Mouse (Mus musculus) spleen, adult 2 months (tissue): ENCODE results near the gene Parp3. TPM values are rescaled to one million over a fixed set of nuclear protein-coding genes. Genes with fewer than 3 reads are reported as not detected.
A peak's percentile ranks its signal among the peaks of the same experiment; 100 is the strongest.

Experiments
- DNase-seq, 2 experiments: peaks; one replicate each; pipeline versions ENCODE4 v3.0.0 to v3.0.0-alpha.2; 2012 to 2021; ENCODE audit warnings: low spot score in 2 of 2, low read depth in 1 of 2
- H3K27ac ChIP-seq: fragments of 200-500 bp; 2 replicates; pipeline ENCODE4 v1.5.1; 2012; ENCODE audit warnings: low read length, inconsistent platforms; ENCODE audit not compliant: insufficient read depth
- H3K27me3 ChIP-seq: fragments of 200-500 bp; 2 replicates; pipeline ENCODE4 v1.6.1; 2012; ENCODE audit warnings: mild to moderate bottlenecking, moderate library complexity, low read length, inconsistent platforms; ENCODE audit not compliant: control insufficient read depth, insufficient read depth
- H3K36me3 ChIP-seq: fragments of 200-500 bp; 2 replicates; pipeline ENCODE4 v1.6.1; 2012; ENCODE audit warnings: mild to moderate bottlenecking, low read length, inconsistent platforms; ENCODE audit not compliant: control insufficient read depth, insufficient read depth
- H3K4me1 ChIP-seq: fragments of 200-500 bp; 2 replicates; pipeline ENCODE4 v1.6.1; 2011; ENCODE audit warnings: inconsistent platforms; ENCODE audit not compliant: control insufficient read depth, insufficient read depth, insufficient read length
- H3K4me3 ChIP-seq: fragments of 200-500 bp; 2 replicates; pipeline ENCODE4 v1.5.1; 2011; ENCODE audit warnings: mild to moderate bottlenecking, inconsistent platforms; ENCODE audit not compliant: insufficient read depth, insufficient read length; ENCODE audit errors: extremely low read depth
- CTCF ChIP-seq: fragments of 200-500 bp; IDR thresholded peaks from 2 replicates; pipeline ENCODE4 v1.5.1; 2011; ENCODE audit warnings: mild to moderate bottlenecking, inconsistent platforms; ENCODE audit not compliant: insufficient read depth, insufficient read length, insufficient replicate concordance; ENCODE audit errors: extremely low read depth
- POLR2A ChIP-seq: fragments of 200-500 bp; IDR thresholded peaks from 2 replicates; pipeline ENCODE4 v1.6.1; 2011; ENCODE audit warnings: low read depth, low read length, inconsistent platforms
- WGBS: fragments of 180-500 bp; shearing (Covaris S2); methylation state at CpG from one replicate; pipeline ENCODE4 v1.1.7; 2018; 5-methylcytosine and 5-hydroxymethylcytosine counted together
- polyA plus RNA-seq: library from polyadenylated mRNA; depleted of rRNA; stranded (reverse); fragments of >200 nt; gene quantifications from 2 replicates; pipeline ENCODE4 v1.2.3, GENCODE M21; 2012; rRNA removed

Parp3 gene
- polyA plus RNA-seq, result 43.3 and 57.9 TPM in 2 replicates

DNA sequence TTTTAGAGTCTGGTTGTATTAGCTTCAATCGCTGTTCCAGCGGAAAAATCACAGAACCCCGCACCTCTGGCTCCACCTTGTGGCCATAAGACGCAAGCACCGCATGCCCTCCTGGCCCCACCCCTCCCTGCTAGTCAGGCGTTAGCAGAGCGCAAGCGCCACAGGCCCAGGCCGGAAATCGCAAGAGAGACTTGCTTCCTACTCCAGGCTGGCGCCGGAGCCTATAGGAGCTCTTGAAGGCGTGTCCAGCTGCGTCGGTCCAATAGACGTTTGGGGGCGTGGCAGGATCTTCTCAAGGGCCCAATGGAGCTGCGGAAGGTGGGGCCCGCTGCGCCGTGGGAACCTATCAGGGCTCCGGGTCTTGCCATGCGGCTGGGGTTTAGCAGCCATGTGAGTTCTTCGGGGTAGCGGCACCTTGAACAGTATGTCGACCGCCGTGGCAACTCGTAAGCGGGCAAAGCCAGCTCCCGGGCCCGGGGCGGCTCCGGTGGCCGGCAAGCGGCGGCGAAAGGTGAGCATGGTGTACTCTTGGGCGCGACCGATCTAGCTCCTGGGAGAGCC is at the start of gene Parp3:
Parp3 (minus strand) TSS at position 26 of the 561 bp plus-strand sequence.
- Histone ChIP-seq H3K4me1 (peaks cover 15% of the 10 kb centered on the region; the same call in 1 of the 2 replicates), H3K4me3 (peak within 1 kb of the TSS; percentile 65), H3K36me3 (peaks cover 6% of the 10 kb centered on the region; the same call in 1 of the 2 replicates), H3K27ac (peak within 1 kb of the TSS; percentile 76), H3K27me3 (no peaks in the 10 kb centered on the region)
- peak; percentile 98 to 99 for DNase-seq
- WGBS, result under 1% methylated on average over 41 of the region's 41 CpGs
- TF ChIP-seq CTCF (peak; percentile 97), POLR2A (peak; percentile 23; the same call in 1 of the 2 replicates)

DNA sequence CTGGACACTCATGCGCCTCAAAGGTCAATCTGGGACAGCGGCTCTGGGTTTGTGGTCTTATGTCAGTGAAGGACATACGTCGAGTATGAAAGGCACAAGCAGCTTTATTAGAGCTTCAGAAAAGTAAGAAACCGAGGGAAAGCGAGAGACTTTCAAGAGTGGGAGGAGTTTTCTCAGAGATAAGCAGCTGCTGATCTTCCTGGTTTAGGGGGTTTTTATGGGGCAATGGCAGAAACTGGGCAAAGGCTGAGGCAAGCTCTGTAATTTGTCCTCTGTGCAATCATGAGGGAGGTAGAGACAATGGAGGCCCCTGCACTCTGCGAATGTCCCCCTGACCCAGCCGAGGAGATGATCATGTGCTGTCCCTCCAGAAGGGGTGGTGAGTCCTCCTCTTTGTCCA is 43.2 kb upstream of the Parp3 start:
- H3K4me3 ChIP-seq, result no peak overlapping the region
- no peak for DNase-seq
- H3K27me3 ChIP-seq, result no peaks in the 10 kb centered on the region
- 69% methylated on average over 8 of the region's 8 CpGs for WGBS
- H3K4me1 ChIP-seq, result no peaks in the 10 kb centered on the region
- TF ChIP-seq CTCF (no peak), POLR2A (no peak)
- no peaks in the 10 kb centered on the region for H3K36me3 ChIP-seq
- H3K27ac ChIP-seq, result no peak overlapping the region

DNA sequence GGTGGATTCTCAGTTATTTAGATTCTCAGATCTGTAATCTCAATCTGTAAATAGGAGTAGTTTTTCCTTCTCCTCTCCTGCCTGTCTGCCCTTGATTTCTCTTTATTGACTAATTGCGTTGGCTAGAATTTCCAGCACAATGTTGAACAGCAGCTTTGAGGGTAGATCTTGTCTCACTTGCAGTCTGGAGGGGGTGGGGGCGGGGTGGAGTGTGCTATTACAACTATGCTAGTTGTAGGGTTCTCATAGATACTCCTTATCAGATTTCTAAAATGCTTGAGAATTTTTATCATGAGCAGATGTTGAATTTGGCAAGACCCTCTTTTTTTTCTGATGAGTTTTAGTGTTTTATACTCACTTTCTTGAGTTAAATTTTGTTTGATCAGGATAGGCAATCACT is 42.7 kb upstream of the Parp3 start:
- 73% methylated on average over 2 of the region's 2 CpGs for WGBS
- H3K4me1 ChIP-seq, result no peaks in the 10 kb centered on the region
- H3K27me3 ChIP-seq, result no peaks in the 10 kb centered on the region
- no peak for DNase-seq
- H3K36me3 ChIP-seq, result no peaks in the 10 kb centered on the region
- no peak for TF ChIP-seq POLR2A
- TF ChIP-seq CTCF, result no peak
- no peak overlapping the region for H3K27ac ChIP-seq
- no peak overlapping the region for H3K4me3 ChIP-seq

DNA sequence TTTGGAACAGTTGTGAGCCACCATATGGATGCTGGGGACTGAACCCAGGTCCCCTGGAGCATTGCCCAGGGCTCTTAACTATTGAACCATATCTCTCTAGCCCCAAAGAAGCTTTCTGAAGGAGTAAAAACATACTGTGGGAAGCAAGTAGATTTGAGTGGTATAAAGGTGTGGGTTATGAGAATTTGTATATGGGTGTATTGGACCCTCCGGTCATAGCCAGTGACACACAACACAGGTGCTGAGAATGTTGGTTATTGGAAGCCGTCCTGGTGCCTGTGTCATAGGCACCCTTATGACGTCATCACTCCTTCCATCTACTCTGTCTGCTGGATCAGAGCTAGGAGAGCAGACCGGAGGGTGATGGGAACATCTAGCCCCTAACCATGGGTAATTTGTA is 37.5 kb upstream of the Parp3 start, which contains the start of gene Iqcf5:
Iqcf5 (plus strand) TSS at position 301 of the 400 bp plus-strand sequence.
- no peaks in the 10 kb centered on the region for H3K27me3 ChIP-seq
- no peak within 1 kb of the TSS for H3K27ac ChIP-seq
- H3K4me3 ChIP-seq, result no peak within 1 kb of the TSS
- TF ChIP-seq CTCF (no peak), POLR2A (no peak)
- H3K4me1 ChIP-seq, result no peaks in the 10 kb centered on the region
- WGBS, result 91% methylated on average over 4 of the region's 4 CpGs
- no peaks in the 10 kb centered on the region for H3K36me3 ChIP-seq
- DNase-seq, result no peak

DNA sequence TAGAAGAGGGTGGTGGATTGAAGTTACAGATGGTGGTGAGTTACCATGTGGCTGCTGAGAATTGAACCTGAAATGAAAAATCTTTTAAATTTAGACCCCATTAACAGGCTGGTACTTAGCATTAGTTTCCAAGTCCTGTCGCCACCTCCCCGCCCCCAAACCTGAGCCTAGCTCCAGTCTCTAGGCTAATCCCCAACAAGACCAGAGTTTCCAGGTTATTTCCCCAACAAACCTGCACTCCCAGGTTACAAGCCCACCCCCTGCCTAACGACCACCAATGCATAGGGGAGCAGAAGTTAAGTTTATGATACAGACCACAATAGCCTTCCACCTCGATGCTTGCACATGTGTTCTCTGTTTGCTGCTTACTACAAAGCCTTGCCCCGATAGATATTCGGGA is 36.8 kb upstream of the Parp3 start:
- no peak overlapping the region for H3K27ac ChIP-seq
- H3K4me1 ChIP-seq, result no peaks in the 10 kb centered on the region
- no peaks in the 10 kb centered on the region for H3K27me3 ChIP-seq
- H3K36me3 ChIP-seq, result no peaks in the 10 kb centered on the region
- WGBS, result 76% methylated on average over 6 of the region's 6 CpGs
- no peak for DNase-seq
- TF ChIP-seq CTCF (no peak), POLR2A (no peak)
- H3K4me3 ChIP-seq, result no peak overlapping the region

DNA sequence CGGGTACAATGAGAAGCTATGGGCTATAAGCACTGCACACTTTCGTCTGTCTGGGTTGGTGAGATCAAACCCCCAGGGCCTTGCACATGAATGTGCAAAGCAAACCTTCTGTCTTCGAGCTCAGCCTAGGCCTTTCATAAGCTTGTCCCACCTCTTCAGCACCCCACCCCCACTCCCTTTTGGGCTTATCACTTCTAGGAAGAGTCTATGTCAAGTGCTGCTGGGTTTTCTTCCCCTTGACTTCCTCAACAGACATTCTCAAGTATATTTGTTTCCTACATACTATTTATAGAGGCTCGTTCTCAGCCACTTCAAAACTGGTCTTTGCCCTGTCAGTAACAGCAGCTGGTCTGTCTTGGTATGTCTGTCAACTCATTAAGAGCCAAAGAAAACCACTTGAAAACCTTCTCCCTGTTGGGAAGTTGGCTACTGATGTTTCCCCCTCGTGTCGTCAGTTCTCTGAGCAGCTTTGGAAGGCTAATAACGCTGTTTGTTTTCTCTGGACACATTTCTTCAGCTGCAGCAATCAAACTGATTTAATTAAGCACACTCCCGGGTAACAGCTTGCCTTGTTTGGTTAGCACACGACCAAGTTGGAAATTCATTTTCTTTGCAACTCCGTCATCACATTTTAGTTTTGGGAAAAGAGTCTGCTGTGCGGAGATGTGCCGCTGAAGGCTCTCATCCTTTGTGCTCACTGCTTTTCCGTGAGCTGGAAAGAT is 36.1 kb upstream of the Parp3 start:
- no peak for TF ChIP-seq POLR2A
- no peak for TF ChIP-seq CTCF
- no peaks in the 10 kb centered on the region for H3K27me3 ChIP-seq
- H3K4me1 ChIP-seq, result no peaks in the 10 kb centered on the region
- no peak for DNase-seq
- no peak overlapping the region for H3K4me3 ChIP-seq
- no peaks in the 10 kb centered on the region for H3K36me3 ChIP-seq
- WGBS, result 41% methylated on average over 13 of the region's 13 CpGs
- no peak overlapping the region for H3K27ac ChIP-seq

DNA sequence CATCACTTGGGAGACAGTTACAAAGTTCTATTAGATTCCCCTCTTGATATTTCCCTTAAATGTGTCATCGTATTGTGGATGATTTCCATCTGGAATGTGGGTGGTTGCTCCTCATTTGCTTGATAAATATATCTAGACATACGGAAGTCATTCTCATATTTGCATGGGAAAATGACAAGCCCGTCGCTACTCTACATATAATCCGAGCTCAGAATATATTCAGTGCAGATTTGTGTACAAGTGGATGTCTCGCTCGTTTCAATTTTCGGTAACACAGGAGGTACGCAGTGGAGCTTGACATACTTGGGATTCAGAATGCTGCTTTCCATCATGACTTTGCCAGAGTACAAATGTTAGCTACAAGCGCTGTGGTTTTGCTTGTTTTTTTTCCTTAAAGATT is 32.6 kb upstream of the Parp3 start:
- no peak overlapping the region for H3K4me3 ChIP-seq
- no peaks in the 10 kb centered on the region for H3K36me3 ChIP-seq
- no peak for DNase-seq
- H3K27me3 ChIP-seq, result no peaks in the 10 kb centered on the region
- no peaks in the 10 kb centered on the region for H3K4me1 ChIP-seq
- H3K27ac ChIP-seq, result no peak overlapping the region
- WGBS, result 93% methylated on average over 10 of the region's 10 CpGs
- TF ChIP-seq CTCF, result no peak
- no peak for TF ChIP-seq POLR2A
